Mouse (Mus musculus): ENCODE data around the gene Preb. TPM values are rescaled to one million over a fixed set of nuclear protein-coding genes. Genes with fewer than 3 reads are reported as not detected.

The Preb gene
- total and polyA plus RNA-seq, 3 experiments, result 87.3 to 145 (median 96.5) TPM

DNA sequence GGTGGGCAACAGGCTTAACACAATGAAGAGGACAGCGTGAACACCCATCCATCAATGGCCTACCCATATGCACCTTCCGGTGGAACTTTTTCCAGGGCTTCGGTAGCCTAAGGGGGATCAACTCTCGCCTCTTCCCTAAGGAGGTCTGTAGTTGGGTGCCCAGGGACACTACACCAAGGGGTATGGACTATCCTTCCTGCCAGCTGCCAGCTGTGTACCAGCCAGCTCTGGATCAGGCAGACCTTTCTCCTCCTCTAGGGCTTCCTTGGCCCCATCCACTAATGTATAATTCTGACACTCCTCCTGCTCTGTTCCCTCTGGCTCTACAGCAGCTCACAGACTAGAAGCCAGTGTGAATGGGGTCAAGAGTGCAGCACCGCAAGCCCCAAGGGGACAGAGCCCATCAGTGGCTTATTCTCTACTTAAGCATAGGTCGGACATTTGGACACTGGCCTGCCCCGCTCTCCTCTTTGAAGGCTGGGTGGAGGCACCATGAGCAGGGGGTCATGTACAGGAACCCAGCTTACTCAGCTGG is 46.0 kb downstream of the Preb start:
- DNase-seq (ENCODE audit: extremely low read depth), result no peak
- in situ Hi-C loops (cut with MboI; ENCODE audit: low pct_ligation_motif_present, low pct_unique_long_range_greater_than_20kb, low sequenced_read_pairs), result no loop called here
- H3K4me1 ChIP-seq (ENCODE audit: control insufficient read depth in 1 of 2, insufficient read depth in 2 of 2), result peaks cover 4 to 19% of the 10 kb centered on the region in 2 experiments

DNA sequence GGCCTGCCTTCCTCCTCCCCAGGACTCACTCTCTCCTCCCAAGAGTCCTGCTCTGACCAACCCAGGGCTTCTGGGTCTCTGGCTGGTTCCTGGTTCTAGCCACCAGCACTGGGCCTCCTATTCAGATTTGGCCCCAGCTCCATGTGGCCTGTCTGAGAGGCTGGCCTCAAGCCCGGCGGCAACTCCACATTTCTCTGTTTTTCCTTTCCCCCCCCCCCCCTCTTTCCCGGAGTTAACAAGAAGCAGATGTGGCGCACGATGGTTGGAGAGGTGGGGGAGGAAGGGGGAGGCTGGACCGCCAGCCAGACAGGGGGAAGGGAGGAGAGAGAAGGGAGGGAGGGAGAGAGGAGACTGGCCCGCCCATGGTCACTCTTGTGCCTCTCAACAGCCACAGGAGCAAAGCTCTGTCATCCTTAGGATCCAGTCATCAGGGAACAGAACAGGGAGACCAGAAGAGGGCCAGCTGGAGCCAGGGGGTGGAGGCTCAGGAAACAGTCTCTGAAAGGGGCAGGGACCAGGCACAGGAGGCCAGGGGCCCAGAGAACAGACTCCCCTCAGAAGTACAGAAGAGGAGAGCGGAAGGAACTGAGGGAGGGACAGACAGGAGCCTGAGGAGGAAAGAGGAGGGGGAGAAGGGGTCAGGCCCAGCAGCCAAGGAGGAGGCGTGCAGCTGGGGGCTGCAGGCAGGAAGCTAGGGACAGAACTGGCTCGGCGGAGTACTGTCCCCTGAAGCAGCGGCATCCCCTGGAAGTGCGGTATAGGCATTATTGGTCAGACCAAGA is 46.9 kb downstream of the Preb start, which contains the start of gene Emilin1:
Gene Emilin1, plus strand, starts transcription at position 343 of the 782 bp plus-strand sequence.
- Histone ChIP-seq H3K36me3 (replicated peaks in 1 of 2; ENCODE audit: control insufficient read depth in 1 of 2, insufficient read depth in 1 of 2, low read length in 1 of 2) (no peaks in the 10 kb centered on the region), H3K9ac (ENCODE audit: insufficient read depth, low read depth) (no peak within 1 kb of the TSS), H3K4me2 (ENCODE audit: insufficient read depth, low read depth, poor library complexity, severe bottlenecking) (no peak within 1 kb of the TSS), H3K4me1 (ENCODE audit: control insufficient read depth in 1 of 2, insufficient read depth in 2 of 2) (peaks cover 4 to 22% of the 10 kb centered on the region in 2 experiments), H3K9me3 (replicated peaks; ENCODE audit: low read length) (no peaks in the 10 kb centered on the region), H3K79me2 (replicated peaks; ENCODE audit: control insufficient read depth, extremely low read depth, insufficient read depth, poor library complexity, severe bottlenecking) (no peaks in the 10 kb centered on the region), H3K27ac (ENCODE audit: insufficient read depth, low read depth) (no peak within 1 kb of the TSS), H3K27me3 (replicated peaks) (peaks cover 25% of the 10 kb centered on the region), H3K4me3 (replicated peaks in 1 of 3; ENCODE audit: low read depth in 2 of 3, low read length in 2 of 3, poor library complexity in 1 of 3) (no peak within 1 kb of the TSS)
- no peak for TF ChIP-seq HCFC1 (IDR thresholded peaks at IDR 0.05; ENCODE audit: low read depth, low read length)
- no peak for TF ChIP-seq CHD1 (IDR thresholded peaks at IDR 0.05; ENCODE audit: low read depth, low read length)
- no peak for TF ChIP-seq PAX5 (IDR thresholded peaks at IDR 0.05; ENCODE audit: low read length)
- no peak for TF ChIP-seq MAFK (IDR thresholded peaks at IDR 0.05; ENCODE audit: insufficient replicate concordance, low read length)
- no peak for TF ChIP-seq POLR2AphosphoS2 (IDR thresholded peaks at IDR 0.05; ENCODE audit: low read depth, low read length)
- TF ChIP-seq RAD21 (IDR thresholded peaks at IDR 0.05; ENCODE audit: low read depth, low read length), result no peak
- no peak for TF ChIP-seq KAT2A (IDR thresholded peaks at IDR 0.05; ENCODE audit: insufficient replicate concordance, low read length)
- no peak for TF ChIP-seq MEF2A (IDR thresholded peaks at IDR 0.05; ENCODE audit: borderline replicate concordance, low read depth, low read length)
- TF ChIP-seq ZMIZ1 (IDR thresholded peaks at IDR 0.05; ENCODE audit: low read depth, low read length), result no peak
- TF ChIP-seq IRF4 (IDR thresholded peaks at IDR 0.05; ENCODE audit: low read depth, low read length), result no peak
- in situ Hi-C loops (cut with MboI; ENCODE audit: low pct_ligation_motif_present, low pct_unique_long_range_greater_than_20kb, low sequenced_read_pairs), result no loop called here
- DNase-seq (ENCODE audit: extremely low read depth), result no peak
- dilution Hi-C loops (cut with MboI; ENCODE audit: extremely low pct_ligation_motif_present, extremely low pct_unique_long_range_greater_than_20kb, low sequenced_read_pairs), result no loop called here

More for the DNA sequence above, 46.0 kb downstream of the Preb start:
- H3K4me2 ChIP-seq (ENCODE audit: insufficient read depth, low read depth, poor library complexity, severe bottlenecking), result no peak overlapping the region
- TF ChIP-seq MAX (IDR thresholded peaks at IDR 0.05; ENCODE audit: low read length), result no peak
- no peak for TF ChIP-seq PAX5 (IDR thresholded peaks at IDR 0.05; ENCODE audit: low read length)
- TF ChIP-seq ELF1 (IDR thresholded peaks at IDR 0.05; ENCODE audit: low read depth, low read length), result no peak
- no peak for TF ChIP-seq MXI1 (IDR thresholded peaks at IDR 0.05; ENCODE audit: low read depth, low read length)
- TF ChIP-seq ZNF384 (IDR thresholded peaks at IDR 0.05; ENCODE audit: low read depth, low read length), result no peak
- no peak for TF ChIP-seq E2F4 (IDR thresholded peaks at IDR 0.05; ENCODE audit: insufficient replicate concordance, low read depth, low read length)
- TF ChIP-seq IRF4 (IDR thresholded peaks at IDR 0.05; ENCODE audit: low read depth, low read length), result no peak
- no peak for TF ChIP-seq GABPA (IDR thresholded peaks at IDR 0.05; ENCODE audit: insufficient replicate concordance, low read depth, low read length)
- no peaks in the 10 kb centered on the region for H3K79me2 ChIP-seq (replicated peaks; ENCODE audit: control insufficient read depth, extremely low read depth, insufficient read depth, poor library complexity, severe bottlenecking)
- no peaks in the 10 kb centered on the region for H3K9me3 ChIP-seq (replicated peaks; ENCODE audit: low read length)
- no peak overlapping the region for H3K9ac ChIP-seq (ENCODE audit: insufficient read depth, low read depth)
- no peak overlapping the region for H3K27ac ChIP-seq (ENCODE audit: insufficient read depth, low read depth)
- peaks cover 34% of the 10 kb centered on the region for H3K27me3 ChIP-seq (replicated peaks)
- dilution Hi-C loops (cut with MboI; ENCODE audit: extremely low pct_ligation_motif_present, extremely low pct_unique_long_range_greater_than_20kb, low sequenced_read_pairs), result no loop called here
- no peak overlapping the region for H3K4me3 ChIP-seq (replicated peaks in 1 of 3; ENCODE audit: low read depth in 2 of 3, low read length in 2 of 3, poor library complexity in 1 of 3)
- H3K36me3 ChIP-seq (replicated peaks in 1 of 2; ENCODE audit: control insufficient read depth in 1 of 2, insufficient read depth in 1 of 2, low read length in 1 of 2), result no peaks in the 10 kb centered on the region

Measured in CH12.LX (cell line).